Mouse (Mus musculus): ENCODE results near the gene Cst10.

The Cst10 gene

DNA sequence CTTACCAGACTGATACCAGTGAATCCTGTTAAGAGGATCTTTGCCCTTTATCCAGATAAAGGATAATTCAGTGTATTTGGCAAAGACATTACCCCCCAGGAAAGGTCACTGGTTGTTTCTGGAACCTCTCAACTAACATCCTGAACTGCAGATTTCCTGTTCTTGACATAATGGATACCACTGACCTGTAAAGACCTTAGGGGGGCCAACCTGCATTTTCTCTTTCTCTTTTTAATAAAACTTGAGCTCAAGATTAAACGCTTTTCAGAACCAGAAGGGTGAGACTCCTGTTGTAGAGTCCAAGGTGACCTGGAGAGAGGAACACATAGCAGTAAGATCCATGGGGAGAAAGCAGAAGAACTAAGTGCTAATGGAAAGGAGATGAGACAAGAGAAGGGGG, at the start of gene Cst10:
Gene Cst10, plus strand, starts transcription at position 301 of the 400 bp plus-strand sequence.
- in situ Hi-C loops (cut with MboI, MseI) = no loop called here

DNA sequence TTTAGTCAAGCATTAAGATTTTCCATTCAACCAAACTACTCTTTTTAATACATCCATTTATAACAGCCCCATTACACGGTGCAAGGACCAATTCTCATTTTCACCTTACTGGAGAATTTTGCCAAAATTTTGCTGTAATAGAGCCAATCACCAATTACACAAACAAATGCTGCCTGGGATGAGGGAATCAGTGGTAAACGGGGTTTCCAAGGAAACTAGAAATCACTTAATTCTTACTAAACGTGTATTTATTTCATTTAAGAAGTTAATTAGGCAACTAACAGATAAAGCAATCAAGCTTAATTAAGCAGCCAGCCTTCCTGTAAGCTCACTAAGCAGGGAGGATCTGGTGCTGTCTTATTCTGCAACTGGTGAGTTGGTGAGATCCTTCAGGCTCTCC, 11.9 kb upstream of the Cst10 start:
- in situ Hi-C loops (cut with MboI, MseI) = no loop called here

DNA sequence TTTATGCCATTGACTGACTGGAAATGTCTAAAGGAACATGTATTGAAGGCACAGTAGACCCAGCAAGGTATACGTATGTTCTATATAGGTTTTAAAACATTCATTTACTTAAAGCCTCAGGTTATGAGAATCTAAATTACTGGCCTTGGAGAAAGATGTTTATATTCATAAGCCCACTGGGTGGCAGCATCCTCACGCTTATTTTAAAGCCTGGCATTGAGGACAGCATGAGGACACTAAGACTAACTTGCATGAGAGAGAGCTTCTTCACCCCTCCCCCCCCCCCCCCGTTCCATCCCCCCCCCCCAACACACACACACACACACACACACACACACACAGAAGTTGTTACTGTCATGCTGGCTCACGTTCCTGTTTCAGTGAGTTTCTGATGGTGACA, 17.7 kb downstream of the Cst10 start:
- in situ Hi-C loops (cut with MboI, MseI) = no loop called here

Measured in T-helper 2 cell (primary cell).